Mouse (Mus musculus) lung, postnatal 0 days (tissue): ENCODE results near the gene Pars2.

Experiments
- CTCF ChIP-seq: IDR thresholded peaks from 2 replicates; pipeline ENCODE4 v1.5.1; 2016; ENCODE audit warnings: antibody characterized with exemption, mild to moderate bottlenecking
- EP300 ChIP-seq: IDR thresholded peaks from 2 replicates; pipeline ENCODE4 v1.6.1; 2016; ENCODE audit warnings: antibody characterized with exemption, mild to moderate bottlenecking, control low read depth

GRCm38 (mm10) chr4:106614180-106614797 lies 36.6 kb upstream of the Pars2 start:
- no peak for TF ChIP-seq EP300
- TF ChIP-seq CTCF, result peak; percentile 94
